Mouse (Mus musculus) bone marrow macrophage, adult 2 months (primary cell): ENCODE measurements around the gene Ripk1. TPM values are rescaled to one million over a fixed set of nuclear protein-coding genes. Genes with fewer than 3 reads are reported as not detected.
A peak's percentile ranks its signal among the peaks of the same experiment; 100 is the strongest.

ENCODE experiments used
- H3K27ac ChIP-seq: 2 replicates; pipeline ENCODE4 v1.5.1; 2012; ENCODE audit warnings: low read depth, low read length; ENCODE audit not compliant: insufficient read depth
- H3K4me1 ChIP-seq: 2 replicates; pipeline ENCODE4 v1.6.1; 2012; ENCODE audit warnings: low read length; ENCODE audit not compliant: control insufficient read depth, insufficient read depth
- H3K4me3 ChIP-seq: 2 replicates; pipeline ENCODE4 v1.5.1; 2012; ENCODE audit warnings: mild to moderate bottlenecking, low read length, moderate library complexity; ENCODE audit not compliant: insufficient read depth
- CTCF ChIP-seq: IDR thresholded peaks from 2 replicates; pipeline ENCODE4 v1.5.1; 2012; ENCODE audit warnings: low read depth, mild to moderate bottlenecking, low read length, moderate library complexity
- POLR2A ChIP-seq: IDR thresholded peaks from 2 replicates; pipeline ENCODE4 v1.6.1; 2012; ENCODE audit warnings: mild to moderate bottlenecking, low read depth, low read length, borderline replicate concordance
- polyA plus RNA-seq: library from polyadenylated mRNA; stranded (reverse); fragments of >200 nt; gene quantifications from 2 replicates; pipeline ENCODE4 v1.2.4, GENCODE M21; 2012; ENCODE audit not compliant: missing spikeins, insufficient read depth, insufficient read length

Ripk1 gene
- polyA plus RNA-seq, 1 experiment: 63.4 TPM

GRCm38 (mm10) chr13:34038056-34038432, 35.9 kb downstream of the Ripk1 start:
- TF ChIP-seq CTCF (no peak), POLR2A (no peak)
- peaks cover 6% of the 10 kb centered on the region for H3K4me1 ChIP-seq

GRCm38 (mm10) chr13:34038901-34039341, 36.8 kb downstream of the Ripk1 start:
- no peak for TF ChIP-seq POLR2A
- no peak for TF ChIP-seq CTCF
- Histone ChIP-seq H3K4me3 (no peak overlapping the region), H3K4me1 (peaks cover 11% of the 10 kb centered on the region), H3K27ac (no peak overlapping the region)

More at GRCm38 (mm10) chr13:34038056-34038432, 35.9 kb downstream of the Ripk1 start:
- peak overlapping the region; percentile 87 for H3K4me3 ChIP-seq
- H3K27ac ChIP-seq: no peak overlapping the region

GRCm38 (mm10) chr13:34040091-34040490, 37.9 kb downstream of the Ripk1 start:
- no peak for TF ChIP-seq CTCF
- no peak for TF ChIP-seq POLR2A
- H3K27ac ChIP-seq: no peak overlapping the region
- no peak overlapping the region for H3K4me3 ChIP-seq
- H3K4me1 ChIP-seq: peaks cover 14% of the 10 kb centered on the region

GRCm38 (mm10) chr13:34043716-34044393, 41.7 kb downstream of the Ripk1 start:
- no peak for TF ChIP-seq CTCF
- no peak overlapping the region for H3K4me3 ChIP-seq
- no peak overlapping the region for H3K27ac ChIP-seq
- H3K4me1 ChIP-seq: peaks cover 10% of the 10 kb centered on the region

- Histone ChIP-seq H3K27ac (no peak overlapping the region), H3K4me3 (no peak overlapping the region), H3K4me1 (peaks cover 21% of the 10 kb centered on the region)
- no peak for TF ChIP-seq CTCF
- TF ChIP-seq POLR2A: no peak
Measured at GRCm38 (mm10) chr13:34045511-34046249, 43.5 kb downstream of the Ripk1 start.

- peak; percentile 95 for TF ChIP-seq CTCF
- no peak for TF ChIP-seq POLR2A
- Histone ChIP-seq H3K27ac (no peak overlapping the region), H3K4me1 (peaks cover 29% of the 10 kb centered on the region), H3K4me3 (no peak overlapping the region)
Measured at GRCm38 (mm10) chr13:34046421-34047012, 44.4 kb downstream of the Ripk1 start.

GRCm38 (mm10) chr13:34047526-34047925, 45.4 kb downstream of the Ripk1 start:
- no peak overlapping the region for H3K27ac ChIP-seq
- peaks cover 35% of the 10 kb centered on the region for H3K4me1 ChIP-seq
- no peak overlapping the region for H3K4me3 ChIP-seq
- TF ChIP-seq CTCF (no peak), POLR2A (no peak)

GRCm38 (mm10) chr13:34050479-34050878, 48.3 kb downstream of the Ripk1 start:
- Histone ChIP-seq H3K4me3 (peak overlapping the region; percentile 34), H3K4me1 (peaks cover 29% of the 10 kb centered on the region), H3K27ac (peak overlapping the region; percentile 92)
- TF ChIP-seq POLR2A: no peak

- no peak for TF ChIP-seq POLR2A
- no peak for TF ChIP-seq CTCF
- Histone ChIP-seq H3K4me1 (peaks cover 27% of the 10 kb centered on the region), H3K4me3 (no peak overlapping the region), H3K27ac (peak overlapping the region; percentile 92)
Measured at GRCm38 (mm10) chr13:34051692-34052091, 49.5 kb downstream of the Ripk1 start.
